Mouse (Mus musculus): Measurements from ENCODE around the gene Ly6g6f.
A peak's percentile ranks its signal among the peaks of the same experiment; 100 is the strongest.

The Ly6g6f gene

DNA sequence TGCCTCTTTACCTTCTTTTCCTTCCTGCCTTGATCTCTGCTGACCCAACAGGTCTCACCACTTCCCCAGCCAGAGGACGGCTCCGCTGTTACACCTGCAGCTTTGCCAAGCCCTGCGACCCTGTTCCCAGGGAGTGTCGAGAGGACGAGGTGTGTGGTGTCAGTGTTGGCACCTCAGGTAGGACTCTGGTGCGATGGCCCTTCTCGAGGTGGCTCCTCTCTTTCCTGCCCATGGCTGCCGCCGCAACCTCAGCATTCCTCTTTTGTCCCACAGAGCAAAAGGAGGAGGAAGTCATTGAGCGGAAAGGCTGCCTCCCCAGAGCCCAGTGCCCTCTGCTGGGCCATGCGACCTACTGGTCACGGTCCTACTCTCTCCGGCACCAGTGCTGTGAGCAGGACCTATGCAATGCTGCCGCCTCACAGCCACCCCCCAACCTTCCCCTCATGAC, 7.6 kb downstream of the Ly6g6f start, which contains the start of gene Ly6g6d:
Ly6g6d (minus strand) TSS at position 280 of the 448 bp plus-strand sequence.
- DNase-seq (ENCODE audit: low spot score) = peak; percentile 61

DNA sequence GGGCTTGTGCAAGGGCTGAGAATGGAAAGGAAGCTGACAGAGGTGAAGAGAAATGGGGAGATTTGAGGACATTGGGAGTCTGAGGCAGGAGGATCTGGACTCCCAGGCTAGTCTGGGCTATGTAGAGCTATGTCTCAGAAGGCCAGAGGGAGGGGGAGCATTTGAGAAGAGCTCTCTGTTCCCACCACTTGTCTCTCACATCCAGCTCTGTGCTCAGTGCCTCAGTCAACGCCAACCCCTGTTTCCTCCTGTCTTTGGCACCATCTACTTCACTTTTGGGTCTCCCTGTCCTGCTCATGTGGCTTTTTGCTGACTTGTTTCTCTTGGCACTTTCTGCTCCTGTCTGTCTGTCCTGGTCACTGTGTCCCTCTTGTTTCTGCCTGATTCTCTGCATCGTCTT, 8.1 kb downstream of the Ly6g6f start:
- no peak for DNase-seq (ENCODE audit: low spot score)

DNA sequence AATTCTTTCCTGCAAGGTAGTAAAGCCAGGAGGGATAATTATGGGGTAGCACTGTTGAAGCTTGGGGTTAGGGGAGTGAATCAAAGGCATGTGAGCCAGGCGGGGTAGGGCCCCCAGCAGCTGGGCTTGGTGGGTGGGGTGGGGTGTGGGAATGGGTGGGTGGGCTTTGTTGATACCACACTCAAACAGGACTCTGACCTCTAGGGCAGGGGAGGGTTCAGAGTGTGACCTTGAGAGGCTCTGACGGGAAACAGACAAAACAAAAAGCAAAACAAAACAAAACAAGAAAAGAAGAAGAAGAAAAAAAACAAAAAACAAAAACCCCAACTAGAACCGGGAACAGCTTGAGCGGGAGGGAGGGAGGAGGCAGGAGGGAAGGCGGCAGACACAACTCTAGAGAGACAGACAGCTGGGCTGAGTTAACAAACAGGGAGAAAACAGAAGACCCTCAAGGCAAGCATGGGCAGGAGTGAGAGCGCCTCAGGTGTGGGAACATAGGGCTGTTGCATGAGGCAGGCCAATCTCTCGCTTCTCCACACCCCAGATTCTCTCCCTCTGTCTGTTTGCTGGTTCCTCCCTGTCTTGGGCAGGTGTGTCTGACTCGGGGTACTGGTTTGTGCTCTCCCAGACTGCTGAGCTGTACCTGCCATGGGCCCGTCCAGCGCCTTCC, 8.8 kb downstream of the Ly6g6f start, which contains the start of gene Ly6g6e:
Ly6g6e (plus strand) TSS at position 396 of the 670 bp plus-strand sequence.
- DNase-seq (ENCODE audit: low spot score) = no peak

DNA sequence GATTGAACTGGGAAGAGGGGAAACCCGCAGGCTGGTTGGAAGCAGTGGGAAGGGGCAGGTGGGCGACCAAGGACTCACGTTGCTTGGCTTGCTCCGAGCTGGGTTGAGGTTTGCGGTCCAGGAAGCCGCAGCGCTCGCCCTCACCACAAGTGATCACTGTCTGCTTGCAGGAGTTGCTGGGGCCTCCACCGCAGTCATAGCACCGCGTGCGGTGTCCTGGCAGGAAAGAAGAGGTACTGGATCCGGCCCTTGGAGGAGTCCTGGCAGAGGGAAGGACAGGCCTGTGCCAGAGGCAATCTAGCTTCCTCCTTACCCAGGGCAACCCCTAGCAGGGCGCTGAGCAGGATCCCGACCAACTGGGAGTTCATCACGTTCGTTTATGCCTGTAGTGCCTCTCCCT, 11.3 kb downstream of the Ly6g6f start:
- no peak for DNase-seq (ENCODE audit: low spot score)

DNA sequence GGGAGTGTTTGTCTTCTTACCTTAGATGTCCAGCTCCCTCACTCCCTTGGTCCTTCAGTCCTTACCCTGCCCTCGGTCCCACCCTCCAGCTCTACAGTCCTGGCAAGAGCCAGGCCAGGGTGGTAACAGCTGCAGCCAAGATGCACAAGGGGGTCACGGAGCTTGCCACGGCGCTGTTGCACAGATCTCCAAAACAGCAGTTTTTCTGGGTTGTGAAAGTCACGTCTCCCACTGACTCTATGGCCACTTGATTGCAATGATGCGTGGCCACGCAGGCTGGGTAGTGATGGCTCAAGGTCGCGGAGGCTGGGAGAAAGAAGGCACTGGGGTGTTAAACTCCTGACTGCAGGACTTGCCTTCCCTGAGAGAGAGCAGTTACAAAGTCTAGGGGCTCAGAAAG, 14.0 kb downstream of the Ly6g6f start:
- no peak for DNase-seq (ENCODE audit: low spot score)

DNA sequence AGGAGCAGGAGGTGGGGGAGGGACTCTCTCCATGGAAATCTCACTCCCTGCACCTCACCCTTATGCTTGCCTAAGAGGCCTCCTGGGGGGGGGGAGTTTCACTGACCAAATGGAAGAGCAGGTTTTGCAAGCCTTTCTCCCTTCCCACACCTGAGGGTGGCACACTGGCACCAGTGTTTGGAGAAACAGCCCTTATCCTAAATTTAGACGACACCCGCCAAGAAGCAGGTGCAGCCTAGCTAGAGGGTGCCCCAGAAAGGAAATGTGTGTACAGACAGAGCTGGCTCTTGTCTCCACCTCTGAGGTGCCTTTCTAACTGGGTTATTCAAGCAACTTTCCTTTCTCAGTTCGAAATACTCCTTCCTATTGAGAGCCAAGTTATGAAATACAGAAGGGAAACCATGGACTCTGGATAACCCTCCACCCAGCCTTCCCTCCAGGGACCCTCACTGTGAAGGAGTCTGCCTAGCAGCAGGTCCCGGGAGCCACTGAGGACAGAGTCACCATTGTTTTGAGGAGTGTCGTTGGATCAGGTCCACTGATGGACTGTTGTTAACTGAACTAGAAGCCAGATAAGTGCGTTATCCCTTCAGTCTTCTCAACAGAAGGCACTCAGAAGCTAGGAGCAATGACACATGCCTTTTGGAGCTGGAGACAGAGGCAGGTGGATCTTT, 14.7 kb downstream of the Ly6g6f start:
- DNase-seq (ENCODE audit: low spot score) = no peak

DNA sequence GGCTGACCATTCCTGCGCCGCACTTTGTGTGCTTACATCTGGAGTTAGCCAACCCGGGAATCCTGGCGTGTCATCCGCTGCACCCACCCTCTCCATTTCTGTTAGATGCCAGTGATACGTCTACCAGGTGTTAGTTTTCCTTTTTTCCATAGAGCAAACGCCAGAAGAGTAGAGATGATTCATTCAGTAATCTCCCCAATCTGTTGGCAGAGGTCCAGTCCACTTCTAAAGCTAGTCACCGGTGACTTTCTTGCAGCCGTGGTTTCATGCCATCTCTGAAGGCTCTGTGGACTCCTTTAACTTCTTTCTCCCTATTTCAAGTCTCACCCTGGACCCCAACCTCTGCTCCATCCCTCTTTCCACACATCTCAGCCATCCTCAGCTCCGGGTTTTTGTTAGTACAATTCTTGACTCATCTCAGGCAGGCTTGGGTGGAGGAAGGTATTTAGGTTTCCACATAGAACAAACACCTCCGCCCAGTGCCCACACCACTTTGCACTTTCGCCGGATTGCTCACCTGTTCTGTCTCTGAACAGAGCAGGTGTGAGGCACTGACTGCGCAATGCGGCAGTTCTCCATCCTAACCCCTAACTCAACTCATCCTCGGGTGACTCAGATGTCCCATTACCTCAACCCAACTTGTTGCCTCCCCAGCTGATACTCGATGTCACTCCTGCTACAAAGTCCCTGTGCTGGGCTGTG, 17.0 kb downstream of the Ly6g6f start:
- no peak for DNase-seq (ENCODE audit: low spot score)

DNA sequence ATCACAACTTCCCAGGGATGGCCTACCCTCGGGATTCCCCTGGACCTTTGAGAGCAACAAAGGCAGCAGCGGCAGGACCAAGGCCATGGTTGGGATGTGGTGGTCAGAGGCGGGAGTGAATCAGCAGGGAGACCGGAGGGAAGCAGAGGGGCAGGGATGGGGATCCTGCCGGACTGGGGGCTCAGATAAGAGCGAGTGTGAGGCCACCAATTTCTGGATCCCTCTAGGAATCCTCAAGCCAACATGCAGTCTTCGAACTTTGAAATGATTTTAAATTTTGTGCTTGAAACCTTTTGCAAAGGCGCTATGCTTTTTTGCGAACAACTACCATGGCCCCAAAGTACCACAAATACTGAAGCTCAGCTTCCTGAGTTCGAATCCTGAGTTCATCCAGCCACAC, 19.3 kb downstream of the Ly6g6f start, which contains the start of gene Mpig6b:
Mpig6b (minus strand) TSS at position 101 of the 400 bp plus-strand sequence.
- no peak for DNase-seq (ENCODE audit: low spot score)

DNA sequence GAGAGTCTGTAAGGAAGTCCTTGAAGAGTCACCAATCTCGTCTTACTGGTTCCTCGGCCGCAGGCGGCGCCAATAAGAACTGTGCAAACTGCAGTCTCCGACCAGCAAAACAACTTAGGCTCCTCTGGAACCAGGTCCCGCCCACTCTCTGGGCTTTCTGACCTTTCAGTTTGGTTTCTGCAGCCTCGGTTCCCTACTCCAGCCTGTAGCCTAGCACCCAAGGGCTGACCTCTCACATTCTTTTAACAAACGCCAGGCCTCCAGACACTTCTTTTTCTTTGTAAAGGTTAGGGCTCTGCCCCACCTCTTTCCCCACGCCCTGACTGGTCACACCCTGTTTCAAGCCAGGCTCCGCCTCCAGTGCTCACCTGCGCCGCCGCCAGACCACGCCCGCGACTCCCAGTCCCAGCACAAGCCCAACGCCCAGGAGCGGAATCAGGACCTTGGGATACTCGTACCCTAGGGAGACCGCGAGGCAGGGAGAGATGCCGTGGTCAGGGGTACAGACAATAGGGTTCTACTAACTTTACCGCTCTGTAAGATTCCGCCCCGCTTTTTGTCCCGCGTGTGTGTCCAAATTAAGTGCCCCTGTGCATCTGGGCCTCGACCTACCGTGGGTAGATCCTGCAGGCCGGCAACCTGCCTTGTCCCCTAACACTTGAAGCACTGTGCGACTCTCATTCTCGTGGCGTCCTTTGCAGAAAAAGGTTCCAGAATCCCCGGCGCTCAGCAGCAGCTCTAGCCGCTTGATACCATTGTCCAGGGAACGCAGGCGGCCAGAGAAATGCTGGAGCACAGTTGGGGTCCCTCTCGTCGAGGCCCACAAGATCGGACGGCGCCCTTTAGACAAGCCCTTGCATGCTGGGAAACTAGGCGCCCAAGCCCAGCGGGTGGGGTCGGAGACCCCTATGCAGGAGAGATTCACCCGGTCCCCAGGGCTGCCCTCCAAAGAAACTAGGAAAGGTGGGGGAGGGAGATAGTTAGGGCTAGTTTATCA, 20.2 kb downstream of the Ly6g6f start, which contains the start of gene Ly6g6c:
Ly6g6c (plus strand) TSS at position 438 of the 997 bp plus-strand sequence.
- DNase-seq (ENCODE audit: low spot score) = peak; percentile 68

DNA sequence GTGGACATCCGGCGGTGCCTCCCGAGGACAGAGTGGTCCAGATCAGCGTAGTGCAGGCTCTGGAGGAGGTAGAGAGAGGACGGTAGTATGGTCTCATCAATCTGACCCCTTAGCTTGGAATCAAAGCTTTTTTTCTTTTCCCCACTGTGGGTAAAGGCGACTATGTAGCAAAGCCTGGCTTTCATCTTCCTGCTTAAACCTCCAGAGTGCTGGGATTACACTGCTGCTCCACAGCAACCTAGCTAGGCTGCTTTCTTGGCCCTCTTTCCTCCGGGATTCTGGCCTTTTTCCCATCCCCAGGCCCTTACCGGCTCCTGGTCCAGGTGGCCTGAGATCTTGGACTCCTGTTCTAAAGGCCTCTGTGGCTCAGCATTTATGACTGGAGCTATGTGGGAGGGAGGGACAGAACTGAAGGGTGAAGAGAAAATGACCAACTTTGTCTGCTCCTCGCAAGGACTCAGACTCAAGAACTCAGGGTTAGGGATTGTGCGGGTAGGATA, 21.0 kb downstream of the Ly6g6f start:
- no peak for DNase-seq (ENCODE audit: low spot score)

DNA sequence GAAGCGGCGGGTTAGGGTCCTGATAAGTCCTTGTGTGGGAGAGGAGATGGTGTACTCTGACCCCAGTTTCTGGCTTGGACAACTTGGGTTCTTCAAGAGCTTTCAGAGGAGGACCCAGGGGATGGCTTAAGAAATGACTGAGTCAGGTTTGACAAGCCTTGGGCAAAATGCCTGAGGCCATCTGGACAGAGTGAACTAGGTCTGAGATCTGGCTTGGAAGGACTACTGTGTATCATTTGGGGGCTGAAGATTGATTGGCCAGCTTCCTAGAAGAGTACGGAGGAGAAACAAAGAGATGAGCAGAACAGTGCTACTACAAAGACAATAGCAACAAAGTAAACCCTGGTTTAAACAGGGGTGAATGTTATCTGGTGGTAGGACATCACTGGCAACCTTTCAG, 21.9 kb downstream of the Ly6g6f start:
- DNase-seq (ENCODE audit: low spot score) = no peak

DNA sequence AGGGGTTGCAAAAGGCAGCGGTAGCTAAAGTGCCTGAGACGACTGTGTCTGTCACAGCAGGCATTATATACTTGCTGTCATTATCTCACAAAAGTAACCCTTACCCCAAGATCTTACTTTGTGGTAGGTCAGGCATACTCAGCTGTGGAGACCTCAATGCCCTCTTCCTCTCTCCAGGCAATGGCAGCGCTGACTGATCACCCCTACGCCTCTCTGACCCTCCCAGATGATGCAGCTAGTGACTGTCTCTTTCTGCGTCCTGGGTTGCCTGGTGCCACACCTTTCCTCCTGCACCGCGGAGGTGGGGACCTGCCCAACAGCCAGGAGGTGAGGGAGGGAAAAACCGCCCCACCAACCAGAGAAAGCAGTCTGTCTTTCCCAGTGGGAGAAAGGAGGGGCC, 24.1 kb downstream of the Ly6g6f start:
- DNase-seq (ENCODE audit: low spot score) = no peak

DNA sequence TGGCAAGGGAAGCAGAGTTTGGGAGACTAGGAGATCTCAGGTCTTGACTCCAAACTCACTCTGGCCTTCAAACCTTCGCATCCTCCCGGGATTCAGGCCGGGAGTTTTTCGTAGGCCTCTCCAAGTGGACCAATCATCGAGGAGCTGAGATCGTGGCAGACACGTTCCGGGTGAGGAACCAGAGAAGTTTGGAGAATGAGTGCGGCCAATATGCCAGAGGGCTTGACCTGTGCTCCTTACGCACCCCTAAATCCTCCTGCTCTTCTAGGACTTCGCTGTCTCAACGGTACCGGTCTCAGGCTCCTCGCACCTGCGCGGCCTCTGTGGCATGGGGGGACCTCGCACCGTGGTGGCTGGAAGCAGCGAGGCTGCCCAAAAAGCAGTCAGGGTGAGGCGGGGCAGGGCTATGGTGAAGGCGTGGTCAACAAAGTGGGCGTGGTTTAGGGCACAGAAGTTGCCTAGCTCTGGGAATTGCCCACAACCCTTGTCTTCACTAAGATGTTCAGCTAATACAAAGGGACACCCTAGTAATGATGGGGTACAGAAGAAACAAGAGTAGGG, 24.6 kb downstream of the Ly6g6f start:
- no peak for DNase-seq (ENCODE audit: low spot score)

DNA sequence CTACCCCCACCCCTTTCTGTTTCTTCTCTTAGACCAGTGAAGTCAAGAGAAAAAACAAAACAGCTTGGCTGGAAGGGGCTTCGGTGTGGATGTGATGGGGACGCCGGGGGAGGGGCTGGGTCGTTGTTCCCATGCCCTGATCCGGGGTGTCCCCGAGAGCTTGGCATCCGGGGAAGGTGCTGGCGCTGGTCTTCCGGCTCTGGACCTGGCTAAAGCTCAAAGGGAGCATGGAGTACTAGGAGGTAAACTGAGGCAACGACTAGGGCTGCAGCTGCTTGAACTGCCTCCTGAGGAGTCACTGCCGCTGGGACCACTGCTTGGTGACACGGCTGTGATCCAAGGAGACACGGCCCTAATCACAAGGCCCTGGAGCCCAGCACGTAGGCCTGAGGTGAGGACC, 25.3 kb downstream of the Ly6g6f start:
- no peak for DNase-seq (ENCODE audit: low spot score)

DNA sequence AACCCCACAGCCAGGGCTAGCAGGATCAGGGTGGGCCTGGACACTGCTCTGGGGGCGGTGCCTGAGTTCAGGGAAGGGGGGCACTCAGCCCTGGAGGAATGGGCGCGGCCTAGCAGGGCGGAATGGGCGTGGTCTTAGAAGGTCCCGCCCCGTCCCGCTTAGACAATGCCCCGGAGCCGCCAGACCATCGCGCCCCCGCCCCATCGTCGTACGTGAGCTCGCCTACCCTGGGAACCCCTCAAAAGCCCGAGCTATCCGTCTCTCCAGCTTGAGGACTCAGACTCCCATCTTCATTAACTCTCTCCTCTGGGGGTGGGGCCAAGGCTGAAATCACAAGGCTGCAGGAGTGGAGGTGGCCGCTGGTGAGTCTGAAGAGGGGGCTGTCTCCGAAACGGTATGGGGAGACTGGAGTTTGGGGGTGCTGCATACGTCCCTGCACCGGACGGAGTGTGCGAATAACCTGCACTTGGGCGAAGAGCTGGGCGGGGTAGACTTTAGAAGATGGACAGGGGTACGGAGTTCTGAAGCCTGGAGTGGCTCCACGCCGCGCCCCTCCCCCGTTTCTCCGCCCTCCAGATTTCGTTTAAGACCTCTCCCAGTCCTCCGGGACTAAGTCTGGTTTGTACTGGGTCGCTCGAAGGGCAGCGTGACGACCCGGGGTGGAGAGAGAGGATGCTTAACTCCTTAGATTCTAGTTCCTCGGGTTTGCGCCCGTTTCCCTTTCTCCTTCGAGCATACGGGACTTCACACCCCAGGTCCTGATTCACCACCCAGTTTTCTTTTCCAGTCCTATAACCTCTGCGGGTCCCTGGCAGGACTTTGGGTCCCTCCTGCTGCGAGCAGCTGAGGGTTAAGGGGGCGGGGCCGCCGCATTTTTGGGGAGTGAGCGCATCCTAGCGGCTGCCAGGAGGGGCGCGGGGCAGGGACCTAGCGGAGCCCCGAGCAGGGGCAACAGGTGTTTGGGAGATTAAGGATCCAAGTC, 26.2 kb downstream of the Ly6g6f start, which contains the start of gene Ddah2:
Ddah2 (plus strand) TSS at position 125 of the 982 bp plus-strand sequence.
- peak; percentile 88 for DNase-seq (ENCODE audit: low spot score)

DNA sequence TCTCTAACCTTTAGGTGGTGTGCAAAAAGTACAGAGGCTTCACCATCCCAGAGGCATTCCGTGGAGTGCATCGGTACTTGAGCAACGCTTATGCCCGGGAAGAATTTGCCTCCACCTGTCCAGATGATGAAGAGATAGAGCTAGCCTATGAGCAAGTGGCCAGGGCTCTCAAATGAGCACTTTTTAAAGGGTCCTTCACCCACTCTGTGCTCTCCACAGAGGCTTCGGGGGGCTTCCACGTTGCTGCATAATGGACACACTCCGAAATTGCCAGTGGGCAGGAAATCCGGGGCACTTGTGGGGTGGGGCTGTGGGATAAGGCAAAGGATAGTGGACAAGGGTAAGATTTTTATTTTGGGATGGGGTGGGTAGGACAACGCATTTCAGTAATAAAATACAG, 27.1 kb downstream of the Ly6g6f start:
- DNase-seq (ENCODE audit: low spot score) = no peak

DNA sequence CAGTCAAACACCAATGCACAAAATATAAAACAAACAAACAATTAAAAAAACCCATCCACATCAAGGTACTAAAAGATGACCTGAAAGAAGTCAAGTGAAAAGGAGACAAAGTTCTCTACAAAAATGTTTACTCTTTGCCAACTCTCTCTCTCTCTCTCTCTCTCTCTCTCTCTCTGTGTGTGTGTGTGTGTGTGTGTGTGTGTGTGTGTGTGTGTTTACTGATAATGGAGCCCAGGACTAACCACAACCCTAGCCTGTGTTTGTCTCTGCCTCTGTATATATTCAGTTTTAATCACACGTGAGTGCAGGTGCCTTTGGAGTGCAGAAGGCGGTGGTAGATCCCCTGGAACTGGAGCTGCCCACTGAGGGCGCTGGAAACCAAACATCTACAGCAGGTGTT, 28.3 kb downstream of the Ly6g6f start:
- DNase-seq (ENCODE audit: low spot score) = no peak

DNA sequence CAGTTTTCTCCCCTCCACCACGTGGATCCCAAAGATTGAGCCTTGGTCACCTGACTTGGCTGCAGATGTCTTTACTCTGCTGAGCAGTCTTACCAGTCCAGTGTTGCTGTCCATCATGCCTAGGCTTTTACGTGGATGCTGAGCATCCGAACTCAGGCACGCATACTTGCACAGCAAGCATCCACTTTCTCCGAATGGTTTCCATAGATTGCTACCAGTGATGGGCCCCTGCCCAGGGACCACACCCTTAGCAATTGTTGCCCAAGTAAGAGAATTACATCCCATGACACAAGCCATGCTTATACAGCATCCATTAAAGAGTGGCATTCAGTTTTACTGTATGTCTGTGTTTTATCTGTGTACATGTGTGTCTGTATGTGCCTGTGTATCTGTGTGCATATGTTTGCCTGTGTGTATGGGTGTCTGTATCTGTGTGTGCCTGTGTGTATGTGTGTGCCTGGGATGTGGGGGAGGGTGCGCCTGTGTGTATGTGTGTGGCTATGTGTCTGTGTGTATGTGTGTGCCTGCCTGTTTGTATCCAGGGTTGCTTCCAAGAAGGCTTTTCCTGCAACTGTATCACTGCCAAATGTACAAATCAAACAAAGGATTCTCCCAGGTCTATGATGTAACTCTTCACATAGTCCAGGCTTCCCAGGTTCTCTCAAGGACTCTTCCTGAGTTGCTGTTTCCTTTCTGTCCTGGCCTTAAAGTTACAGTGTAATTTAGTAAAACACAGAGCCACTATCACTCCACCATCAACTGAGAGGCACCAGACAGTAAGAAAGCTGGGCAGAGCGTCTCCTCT, 29.5 kb downstream of the Ly6g6f start:
- no peak for DNase-seq (ENCODE audit: low spot score)

DNA sequence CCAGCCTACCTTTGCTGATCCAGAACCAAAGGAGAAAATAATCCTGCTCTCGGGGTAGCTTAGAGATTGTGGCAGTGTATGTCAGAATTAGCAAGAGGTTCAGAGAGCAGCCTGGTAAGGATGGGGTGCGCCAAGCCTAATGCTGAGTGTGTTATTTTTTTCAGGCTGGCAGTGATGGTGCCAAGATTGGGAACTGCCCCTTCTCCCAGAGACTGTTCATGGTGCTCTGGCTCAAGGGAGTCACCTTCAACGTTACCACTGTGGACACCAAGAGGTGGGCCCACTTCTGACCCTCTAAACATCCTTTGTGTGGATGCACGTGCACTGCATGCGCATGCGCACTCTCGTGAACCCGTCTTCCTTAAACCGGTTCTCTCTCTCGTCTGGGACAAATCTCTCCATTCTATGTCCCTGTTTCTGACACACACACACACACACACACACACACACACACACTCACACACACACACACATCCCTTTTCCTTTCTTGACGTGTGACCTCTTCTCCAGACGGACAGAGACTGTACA, 33.1 kb downstream of the Ly6g6f start:
- no peak for DNase-seq (ENCODE audit: low spot score)
